ENCODE assay signal across 14 mouse cellular contexts in the genomic region with DNA sequence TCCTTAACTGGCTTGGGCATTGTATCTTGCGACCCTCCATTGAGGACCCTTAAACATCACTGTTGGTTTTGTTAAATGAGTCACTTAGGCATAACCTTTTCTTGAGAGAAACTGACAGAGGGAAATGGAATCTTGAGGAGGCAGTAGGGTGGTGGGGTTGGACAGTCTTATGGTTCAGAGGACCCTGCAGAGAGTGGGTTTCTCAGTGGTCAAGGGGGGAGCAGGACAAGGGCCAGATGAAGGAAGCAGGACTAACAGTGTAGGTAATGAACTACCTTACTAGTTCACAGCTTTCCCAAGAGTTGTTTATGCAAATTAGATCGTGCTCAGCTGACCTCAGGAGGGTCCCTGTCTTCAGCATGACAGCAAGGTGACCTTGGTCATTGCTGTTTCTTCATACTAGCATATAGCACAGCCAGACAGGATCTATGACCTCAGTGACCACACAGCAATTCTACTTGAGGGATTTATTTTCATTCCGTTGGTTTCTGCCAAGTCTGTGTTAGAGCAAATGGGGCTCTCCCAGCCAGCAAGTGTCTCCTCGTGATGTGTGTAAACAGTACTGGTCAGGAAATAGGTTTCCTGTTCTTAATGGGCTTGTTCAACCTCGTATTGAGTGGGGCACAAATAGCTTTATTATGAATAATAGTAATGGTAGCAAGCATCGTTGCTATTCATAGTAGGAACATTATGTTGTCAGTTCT.
DNase-seq lines count a peak whose midpoint lies in the region; ATAC-seq and TF ChIP-seq lines count a peak whose summit lies in the region.
"Had no signal": no experiment of that assay in that cellular context is flagged by ENCODE, and none has a peak within 500 bp of the region (broad histone marks: within the 10 kb centered on the region; RNA-seq: fewer than 3 reads in every experiment).

No protein-coding gene starts in this region.

- H3K9me3 ChIP-seq in forebrain, embryonic 13.5 days (replicated peaks), result no peaks in the 10 kb centered on the region
- H3K9me3 ChIP-seq in forebrain, embryonic 10.5 days, result no peaks in the 10 kb centered on the region
- H3K9me3 ChIP-seq in hindbrain, embryonic 13.5 days, result no peaks in the 10 kb centered on the region
- no peaks in the 10 kb centered on the region for H3K9me3 ChIP-seq in kidney, embryonic 15.5 days (replicated peaks)
- H3K9me3 ChIP-seq: heart, embryonic 13.5 days; intestine, embryonic 15.5 days; limb, embryonic 13.5 days; neural tube, embryonic 13.5 days had no signal

- H3K27ac ChIP-seq in forebrain, embryonic 13.5 days, result no peak overlapping the region
- H3K27ac ChIP-seq in forebrain, embryonic 10.5 days, result no peak overlapping the region
- H3K27ac ChIP-seq in hindbrain, embryonic 13.5 days, result peak overlapping the region; percentile 77
- H3K27ac ChIP-seq in kidney, embryonic 15.5 days, result no peak overlapping the region
- no peak overlapping the region for H3K27ac ChIP-seq in left cerebral cortex, adult 2 months
- H3K27ac ChIP-seq: heart, embryonic 13.5 days; intestine, embryonic 15.5 days; limb, embryonic 13.5 days had no signal

- peak; percentile 20 for ATAC-seq in forebrain, embryonic 13.5 days
- ATAC-seq in hindbrain, embryonic 13.5 days (ENCODE audit: low FRiP score), result peak; percentile 36; the same call in 1 of the 2 replicates
- ATAC-seq in kidney, embryonic 15.5 days (replicated peaks; ENCODE audit: low FRiP score), result peak; percentile 54; the same call in 1 of the 2 replicates
- no peak for ATAC-seq in megakaryocyte, adult 5-6 weeks (ENCODE audit: poor library complexity, severe bottlenecking)

- intact Hi-C loops in left cerebral cortex, adult 2 months (cut with DNase I), result loop anchor here (1.0 to 10.0 kb wide), 4 partner anchors 115 to 702 kb away; no protein-coding TSS in a partner anchor

- no peaks in the 10 kb centered on the region for H3K27me3 ChIP-seq in forebrain, embryonic 13.5 days
- no peaks in the 10 kb centered on the region for H3K27me3 ChIP-seq in forebrain, embryonic 10.5 days (ENCODE audit: poor library complexity, severe bottlenecking)
- no peaks in the 10 kb centered on the region for H3K27me3 ChIP-seq in hindbrain, embryonic 13.5 days
- no peaks in the 10 kb centered on the region for H3K27me3 ChIP-seq in kidney, embryonic 15.5 days
- H3K27me3 ChIP-seq: heart, embryonic 13.5 days; intestine, embryonic 15.5 days; limb, embryonic 13.5 days; neural tube, embryonic 13.5 days had no signal

- DNase-seq in forebrain, embryonic 10.5 days (ENCODE audit: extremely low spot score, low spot score), result no peak
- peak; percentile 4 for DNase-seq in lung, postnatal 14 days
- no peak for DNase-seq in left cerebral cortex, adult 11 months (ENCODE audit: low spot score)
- no peak for DNase-seq in left cerebral cortex, adult 2 months (ENCODE audit: extremely low spot score in 1 of 2, low spot score in 2 of 2)
- DNase-seq: gastrocnemius, postnatal 25 days had no signal

- TF ChIP-seq CTCF in left cerebral cortex, adult 2 months (IDR thresholded peaks at IDR 0.05), result no peak

- H3K4me3 ChIP-seq in forebrain, embryonic 13.5 days, result no peak overlapping the region
- H3K4me3 ChIP-seq in forebrain, embryonic 10.5 days, result no peak overlapping the region
- no peak overlapping the region for H3K4me3 ChIP-seq in hindbrain, embryonic 13.5 days
- H3K4me3 ChIP-seq in kidney, embryonic 15.5 days (replicated peaks), result no peak overlapping the region
- no peak overlapping the region for H3K4me3 ChIP-seq in left cerebral cortex, adult 2 months
- H3K4me3 ChIP-seq: erythroblast, embryonic 14.5 days; heart, embryonic 13.5 days; intestine, embryonic 15.5 days; limb, embryonic 13.5 days; neural tube, embryonic 13.5 days had no signal

- H3K9ac ChIP-seq in forebrain, embryonic 13.5 days, result no peak overlapping the region
- no peak overlapping the region for H3K9ac ChIP-seq in hindbrain, embryonic 13.5 days
- no peak overlapping the region for H3K9ac ChIP-seq in kidney, embryonic 15.5 days
- H3K9ac ChIP-seq: heart, embryonic 13.5 days; intestine, embryonic 15.5 days; limb, embryonic 13.5 days had no signal

- no peak overlapping the region for H3K4me2 ChIP-seq in forebrain, embryonic 13.5 days
- H3K4me2 ChIP-seq in hindbrain, embryonic 13.5 days, result no peak overlapping the region
- H3K4me2 ChIP-seq in kidney, embryonic 15.5 days, result no peak overlapping the region

- H3K4me1 ChIP-seq in forebrain, embryonic 13.5 days, result peaks cover 16% of the 10 kb centered on the region
- peaks cover 6% of the 10 kb centered on the region; the same call in 1 of the 2 replicates for H3K4me1 ChIP-seq in forebrain, embryonic 10.5 days
- peaks cover 26% of the 10 kb centered on the region for H3K4me1 ChIP-seq in hindbrain, embryonic 13.5 days (replicated peaks)
- peaks cover 5% of the 10 kb centered on the region; the same call in 1 of the 2 replicates for H3K4me1 ChIP-seq in kidney, embryonic 15.5 days
- H3K4me1 ChIP-seq: heart, embryonic 13.5 days; intestine, embryonic 15.5 days; limb, embryonic 13.5 days had no signal

- WGBS in forebrain, embryonic 13.5 days, result 73% methylated on average over 6 of the region's 6 CpGs
- WGBS in forebrain, embryonic 10.5 days, result 82% methylated on average over 6 of the region's 6 CpGs
- 68% methylated on average over 6 of the region's 6 CpGs for WGBS in hindbrain, embryonic 13.5 days
- 42% methylated on average over 6 of the region's 6 CpGs for WGBS in kidney, embryonic 15.5 days

- H3K36me3 ChIP-seq in forebrain, embryonic 13.5 days (ENCODE audit: poor library complexity, severe bottlenecking), result no peaks in the 10 kb centered on the region
- no peaks in the 10 kb centered on the region for H3K36me3 ChIP-seq in forebrain, embryonic 10.5 days (replicated peaks)
- H3K36me3 ChIP-seq in hindbrain, embryonic 13.5 days, result no peaks in the 10 kb centered on the region
- no peaks in the 10 kb centered on the region for H3K36me3 ChIP-seq in kidney, embryonic 15.5 days
- H3K36me3 ChIP-seq: heart, embryonic 13.5 days; intestine, embryonic 15.5 days; limb, embryonic 13.5 days; neural tube, embryonic 13.5 days had no signal
